Mouse (Mus musculus) megakaryocyte progenitor cell, adult 5-6 weeks (primary cell): ENCODE measurements around the gene Gdf11. TPM values are rescaled to one million over a fixed set of nuclear protein-coding genes. Genes with fewer than 3 reads are reported as not detected.

Experiments used
- ATAC-seq: replicated peaks from 2 replicates; pipeline ENCODE4 v1.8.0; 2016; ENCODE audit warnings: mild to moderate bottlenecking, moderate TSS enrichment, inconsistent platforms; ENCODE audit not compliant: poor library complexity
- total RNA-seq, 2 experiments: library from RNA; stranded (forward) in 1 of 2; stranded (reverse) in 1 of 2; fragments of 157-497, 149-512 nt in 1 of 2; fragments of 200-1000 nt in 1 of 2; gene quantifications; 2 replicates each; pipeline versions ENCODE4 v1.2.3 to v1.2.4; 2015 to 2017

Gene Gdf11
- total RNA-seq, 2 experiments from 2014 or later = not detected

DNA sequence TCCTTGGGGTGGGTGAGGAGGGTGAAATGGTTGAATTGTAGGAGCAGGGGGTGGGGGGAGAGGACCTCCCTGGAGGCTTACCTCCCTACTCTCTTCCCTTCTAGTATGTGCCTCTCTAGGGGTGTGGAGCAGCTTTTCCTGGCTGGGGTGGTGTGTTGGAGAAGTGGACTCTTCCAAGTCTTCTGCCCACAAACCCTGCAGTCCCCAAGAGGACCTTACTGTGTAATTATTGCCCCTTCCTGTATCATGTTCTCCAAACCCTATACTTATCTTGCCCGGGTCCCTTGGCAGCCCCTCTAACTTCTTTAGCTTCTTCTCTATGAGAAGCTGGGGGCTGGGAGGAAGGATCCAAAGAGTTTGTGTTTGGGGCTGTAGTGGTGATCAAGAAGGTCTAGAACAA, 5.3 kb upstream of the Gdf11 start:
- ATAC-seq = no peak

DNA sequence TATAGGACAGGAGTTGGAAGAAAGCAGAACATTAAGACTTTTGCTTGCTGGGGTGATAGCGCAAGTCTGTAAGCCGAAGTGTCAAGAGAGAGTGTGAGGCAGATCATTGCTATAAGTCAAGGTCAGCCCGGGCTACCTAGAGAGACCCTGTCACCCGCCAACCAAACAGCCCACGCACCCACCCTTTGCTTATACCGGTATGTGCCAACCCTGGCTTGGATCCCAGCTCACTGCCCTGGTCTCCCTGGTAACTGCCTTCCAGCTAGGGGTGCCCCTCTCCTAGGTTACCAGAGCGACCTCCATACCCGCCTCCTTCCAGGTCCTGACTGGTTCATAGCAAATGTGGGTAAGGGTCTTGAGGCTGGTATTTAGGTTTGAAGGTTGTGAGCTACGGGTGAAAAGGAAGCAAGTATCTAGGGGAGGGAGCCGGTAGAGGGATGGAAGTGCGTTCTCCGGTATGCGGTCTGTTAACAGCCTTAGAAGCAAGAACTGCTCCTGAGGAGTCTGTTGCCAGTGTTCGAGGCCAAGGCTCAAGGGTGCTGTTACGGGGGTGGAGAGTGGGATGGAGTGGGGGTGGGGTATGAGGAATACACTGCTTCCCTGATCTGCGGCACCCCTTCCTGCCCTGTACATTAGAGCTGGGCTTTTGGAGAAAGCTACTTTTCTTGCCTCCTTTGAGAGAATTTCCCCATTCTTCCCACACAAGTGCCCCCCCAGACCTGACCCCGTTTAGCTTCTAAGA, 4.6 kb upstream of the Gdf11 start:
- ATAC-seq = peak; percentile 14

DNA sequence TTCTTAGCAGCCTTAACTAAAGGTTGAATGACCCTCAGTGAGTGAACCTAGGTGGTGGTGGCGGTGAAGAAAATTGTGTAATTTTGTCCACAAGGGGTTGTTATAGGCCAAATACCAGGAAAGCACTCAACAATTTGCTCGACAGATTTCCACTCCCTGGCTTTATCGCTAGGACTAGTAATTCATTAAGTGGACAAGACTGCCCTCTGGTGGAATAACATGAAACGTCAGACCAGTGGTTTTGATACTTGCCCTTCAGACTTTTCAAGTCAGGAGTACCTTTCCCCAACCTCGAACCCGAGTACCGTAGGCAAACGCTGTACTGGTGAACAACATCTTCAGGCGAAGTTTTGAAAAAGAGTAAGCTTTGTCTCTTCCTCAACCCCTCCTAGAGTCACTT, 3.9 kb upstream of the Gdf11 start:
- ATAC-seq = peak; percentile 73

DNA sequence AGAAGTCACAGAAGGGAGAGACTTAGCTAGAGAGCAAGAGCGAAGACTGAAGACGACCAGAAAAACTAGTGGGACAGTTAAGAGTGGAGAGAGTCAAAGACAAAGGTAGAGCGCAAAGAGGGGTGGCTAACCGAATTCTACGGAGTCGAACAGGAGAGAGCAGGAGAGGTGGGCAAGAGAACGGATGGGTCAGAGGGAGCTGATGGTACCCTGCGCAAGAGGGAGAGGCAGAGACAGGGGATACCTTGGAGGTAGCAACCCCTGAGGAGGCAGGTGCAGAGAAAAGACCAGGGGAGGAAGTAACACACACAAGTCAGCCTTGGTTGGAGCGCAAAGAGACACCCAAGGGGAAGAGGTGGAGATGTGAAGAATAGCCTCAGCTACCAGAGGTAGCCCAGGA, 728 bp upstream of the Gdf11 start:
- ATAC-seq = no peak

DNA sequence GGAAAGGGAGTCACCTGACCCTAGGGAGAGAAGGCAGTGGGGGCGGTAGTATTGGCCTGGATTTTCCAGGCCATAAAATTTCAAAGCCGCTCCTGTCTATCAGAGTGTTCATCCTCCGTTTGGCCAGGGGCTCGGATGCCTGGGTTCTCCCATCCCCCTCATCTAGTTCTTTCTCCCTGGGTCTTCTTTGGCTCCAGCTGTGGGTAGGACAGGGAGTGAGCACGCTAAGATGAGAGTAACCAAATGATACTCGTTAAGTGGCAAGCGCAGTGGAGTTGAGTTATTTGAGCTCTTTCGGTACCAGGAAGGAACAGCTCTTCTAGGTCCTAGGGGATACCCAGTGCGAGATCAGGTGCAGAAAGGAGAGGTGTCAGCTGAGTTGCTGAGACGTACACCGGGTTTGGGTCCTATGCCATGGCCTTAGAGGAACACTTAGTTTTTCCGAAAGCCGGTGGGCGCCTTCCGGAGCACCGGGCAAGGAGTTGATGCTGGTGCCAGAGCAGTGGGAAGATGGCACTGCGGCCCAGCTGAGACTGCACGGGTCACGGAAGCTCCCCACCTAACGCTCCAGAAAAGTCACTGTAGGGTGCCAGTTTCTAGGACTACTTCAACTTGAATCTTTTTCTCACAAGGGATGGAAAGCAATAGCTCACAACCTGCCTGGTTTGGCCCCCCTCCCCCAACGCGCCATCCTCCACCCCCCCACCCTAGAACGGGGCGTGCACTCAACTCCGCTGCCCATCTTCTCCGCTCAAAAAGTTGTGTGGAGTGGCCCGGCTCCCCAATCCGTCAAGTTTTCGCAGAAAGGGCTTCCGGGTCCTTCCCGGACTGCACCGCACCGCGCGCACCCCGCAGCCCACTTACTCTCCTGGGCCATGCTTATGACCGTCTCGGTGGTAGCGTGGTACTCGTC, 879 bp downstream of the Gdf11 start:
- ATAC-seq = no peak

DNA sequence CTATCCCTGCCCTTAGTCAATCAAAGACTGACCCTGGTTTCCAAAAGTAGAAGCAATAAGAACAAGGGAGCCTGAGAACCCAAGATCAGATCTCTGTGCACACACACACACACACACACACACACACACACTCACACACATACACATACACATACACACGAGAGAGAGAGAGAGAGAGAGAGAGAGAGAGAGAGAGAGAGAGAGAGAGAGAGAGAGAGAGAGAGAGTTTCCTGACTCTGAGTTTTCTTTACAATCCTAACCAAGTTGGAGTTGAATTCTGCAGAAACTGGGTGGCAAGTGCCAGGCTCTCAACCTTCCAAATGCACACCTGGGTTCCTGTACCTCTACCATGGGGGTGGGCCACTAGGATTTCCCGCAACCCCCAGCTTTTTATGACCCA, 1.7 kb downstream of the Gdf11 start:
- ATAC-seq = no peak

DNA sequence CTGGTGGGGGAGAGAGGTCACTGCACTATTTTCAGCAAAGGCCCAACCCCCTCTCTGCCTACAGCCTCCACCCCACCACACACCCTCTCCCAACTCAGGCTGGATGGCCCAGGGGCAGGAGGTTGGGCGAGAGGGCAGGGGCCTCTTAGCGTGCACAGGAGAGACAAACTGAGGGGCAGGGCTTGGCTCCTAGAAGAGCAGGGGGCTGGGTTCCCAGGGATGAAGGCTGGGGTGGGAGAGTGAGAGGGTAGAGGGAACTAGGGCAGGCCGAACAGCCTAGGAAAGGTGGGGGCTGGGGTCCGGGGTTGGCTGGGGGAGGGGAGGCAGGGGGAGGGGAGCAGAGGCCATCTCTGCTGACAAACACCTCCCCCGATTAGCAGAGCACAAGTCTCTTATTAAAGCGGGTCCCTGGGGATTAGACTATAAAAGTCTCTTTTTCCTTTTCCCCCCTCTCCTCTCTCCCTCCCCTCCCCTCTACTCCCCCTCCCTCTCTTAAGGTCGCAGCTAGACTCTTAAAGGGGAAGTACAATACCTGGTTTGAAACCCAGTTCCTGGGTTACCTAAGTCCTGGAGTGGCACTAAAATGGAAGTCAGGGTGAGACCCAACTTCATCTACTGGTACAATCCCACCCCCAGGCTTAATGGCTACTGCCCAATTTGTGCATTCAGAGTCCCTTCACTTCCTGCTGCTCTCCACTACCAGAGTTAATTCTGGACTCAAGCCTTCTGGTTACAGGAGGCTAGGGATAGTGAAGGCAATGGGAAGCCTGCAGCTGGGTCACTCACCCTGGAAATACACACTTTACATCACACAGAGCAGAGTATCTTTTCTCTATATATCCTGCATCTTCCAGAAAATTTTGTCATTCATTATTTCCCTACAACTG, 2.3 kb downstream of the Gdf11 start:
- ATAC-seq = no peak

DNA sequence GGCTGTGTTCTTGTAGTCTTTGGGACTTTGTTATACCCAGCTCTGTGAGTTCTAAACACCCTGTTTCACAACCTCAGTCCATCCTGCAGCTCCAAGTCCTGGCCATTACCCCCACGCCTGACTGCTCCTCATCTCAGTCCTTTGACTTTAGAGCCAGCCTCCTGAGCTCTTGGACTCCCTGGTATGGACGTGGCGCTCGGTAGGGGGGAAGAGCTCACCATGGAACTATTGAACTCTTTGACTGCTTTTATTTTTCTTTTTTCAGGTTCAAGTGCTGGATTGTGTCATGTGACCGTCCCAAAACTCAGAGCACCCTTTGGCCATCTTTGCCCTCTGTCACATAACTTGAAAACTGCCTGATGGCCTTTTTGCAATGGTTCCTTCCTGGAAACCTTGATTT, 9.5 kb downstream of the Gdf11 start:
- no peak for ATAC-seq

DNA sequence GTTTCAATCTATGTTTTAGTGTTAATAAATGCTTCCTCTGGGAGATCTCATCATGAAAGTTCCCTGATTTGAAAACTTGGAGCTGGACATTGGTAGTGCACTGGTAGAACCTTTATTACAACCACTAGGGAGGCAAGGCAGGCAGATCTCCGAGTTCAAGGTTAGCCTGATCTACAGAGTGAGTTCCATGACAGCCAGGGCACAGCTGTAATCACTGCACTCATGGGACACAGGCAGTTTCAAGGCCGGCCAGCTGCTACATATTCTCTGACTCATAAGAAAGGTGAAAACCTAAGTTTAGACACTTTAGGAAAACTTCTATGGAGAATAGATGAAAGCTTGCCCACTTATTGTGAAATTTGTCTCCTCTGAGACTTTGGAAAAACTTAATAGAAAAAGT, 12.7 kb downstream of the Gdf11 start:
- no peak for ATAC-seq

DNA sequence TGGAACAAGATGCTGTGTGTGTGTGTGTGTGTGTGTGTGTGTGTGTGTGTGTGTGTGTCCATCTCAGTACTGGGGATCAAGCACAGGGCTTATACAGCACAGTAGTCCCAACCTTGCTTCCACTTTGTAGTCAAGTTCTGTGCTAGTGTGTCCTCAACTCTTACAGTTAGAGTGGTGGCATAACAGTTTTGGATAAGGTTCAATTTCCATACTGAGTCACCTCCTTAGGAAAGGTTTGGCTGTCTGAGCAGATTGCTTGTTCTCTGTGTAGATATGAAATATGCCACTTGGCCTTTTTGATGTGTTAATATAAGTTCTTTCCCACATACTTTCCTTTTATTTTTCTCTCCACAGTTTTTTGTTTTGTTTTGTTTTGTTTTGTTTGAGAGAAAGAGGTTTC, 13.2 kb downstream of the Gdf11 start:
- ATAC-seq = no peak

DNA sequence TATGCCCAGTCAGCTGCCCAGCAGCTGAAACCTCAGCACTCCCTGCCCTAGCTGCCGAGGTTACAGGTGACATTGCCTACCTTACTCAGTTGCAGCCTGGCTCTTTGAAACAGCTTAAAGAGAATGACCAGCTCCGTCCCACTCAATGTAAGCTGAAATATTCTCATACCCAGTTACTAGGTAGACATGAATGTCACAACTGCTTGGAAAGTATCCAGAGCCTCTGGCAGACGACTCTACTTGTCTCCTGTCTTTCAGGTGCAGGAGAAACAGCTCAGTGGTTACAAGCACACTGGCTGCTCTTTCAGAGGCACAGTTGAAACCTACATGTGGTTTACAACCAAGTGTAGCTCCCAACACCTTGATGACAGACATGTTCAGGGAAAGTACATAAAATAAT, 21.2 kb downstream of the Gdf11 start:
- ATAC-seq = no peak

DNA sequence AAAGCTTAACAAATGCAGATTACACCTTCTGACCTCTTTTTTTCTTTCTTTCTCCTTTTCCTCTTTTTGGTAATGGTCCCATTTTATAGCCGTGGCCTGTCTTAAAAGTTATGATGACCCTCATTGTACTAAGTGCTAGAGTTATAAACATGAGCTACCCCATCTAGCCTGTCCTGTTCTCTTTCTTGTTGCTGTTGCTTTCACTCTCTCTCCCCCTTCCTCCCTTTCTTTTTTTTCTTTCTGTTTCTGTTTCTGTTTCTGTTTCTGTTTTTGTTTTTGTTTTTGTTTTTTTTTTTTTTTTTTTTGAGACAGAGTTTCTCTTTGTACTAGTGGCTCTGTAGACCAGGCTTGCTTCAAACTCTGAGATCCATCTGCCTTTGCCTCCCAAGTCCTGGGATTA, 25.0 kb downstream of the Gdf11 start:
- no peak for ATAC-seq

DNA sequence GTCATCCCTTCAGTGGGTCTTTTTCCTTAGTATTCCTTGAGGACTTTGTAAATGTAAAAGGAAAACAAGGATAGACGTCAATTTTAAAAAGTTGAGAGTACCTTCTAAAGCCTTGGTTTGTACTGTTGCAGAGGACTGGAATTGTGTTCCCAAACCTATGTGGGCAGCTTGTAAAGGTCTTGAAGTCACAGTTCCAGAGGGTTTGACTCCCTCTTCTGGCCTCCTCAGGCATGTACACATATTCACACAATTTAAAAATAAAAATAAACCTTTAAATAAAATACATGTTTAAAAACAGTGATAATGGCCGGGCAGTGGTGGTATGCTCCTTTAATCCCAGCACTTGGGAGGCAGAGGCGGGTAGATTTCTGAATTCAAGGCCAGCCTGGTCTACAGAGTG, 25.5 kb downstream of the Gdf11 start:
- peak; percentile 79 for ATAC-seq

DNA sequence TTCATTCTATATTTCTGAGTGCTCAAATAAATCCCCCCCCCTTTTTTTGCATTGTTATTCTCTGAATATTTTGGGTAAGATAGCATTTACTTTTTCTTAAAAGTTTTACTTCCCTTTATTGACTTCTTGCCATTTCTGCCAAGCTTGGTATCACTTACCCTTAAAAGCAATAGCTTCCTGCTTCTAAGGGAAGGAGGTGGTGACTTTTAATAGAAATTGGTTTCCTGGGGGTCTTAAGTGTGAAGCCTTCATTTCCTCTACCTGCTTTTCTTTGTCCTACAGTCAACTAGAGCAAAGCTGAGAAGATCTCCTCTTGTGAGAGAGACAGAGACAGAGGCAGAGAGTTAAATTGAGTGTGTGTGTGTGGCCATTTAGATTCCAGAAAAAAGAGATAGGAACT, 30.3 kb downstream of the Gdf11 start:
- ATAC-seq = no peak

DNA sequence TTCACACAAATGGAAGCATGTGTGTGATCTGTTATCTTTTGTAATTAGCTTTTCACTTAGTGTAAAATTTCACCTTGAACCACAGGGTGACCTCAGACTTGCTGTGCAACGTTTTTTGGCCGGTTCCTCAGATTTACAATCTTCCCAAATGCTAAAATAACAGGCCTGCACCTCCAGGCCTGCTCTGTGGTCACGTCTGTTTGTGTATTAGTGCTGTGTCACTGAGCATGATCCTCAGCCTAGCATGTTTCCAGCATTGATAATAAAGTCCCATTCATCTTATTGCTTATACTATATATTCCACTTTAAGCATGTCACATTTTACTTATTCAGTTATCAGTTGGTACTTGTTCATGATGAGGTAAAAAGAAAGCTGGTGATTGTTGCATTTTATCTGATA, 41.2 kb downstream of the Gdf11 start:
- peak; percentile 66 for ATAC-seq

DNA sequence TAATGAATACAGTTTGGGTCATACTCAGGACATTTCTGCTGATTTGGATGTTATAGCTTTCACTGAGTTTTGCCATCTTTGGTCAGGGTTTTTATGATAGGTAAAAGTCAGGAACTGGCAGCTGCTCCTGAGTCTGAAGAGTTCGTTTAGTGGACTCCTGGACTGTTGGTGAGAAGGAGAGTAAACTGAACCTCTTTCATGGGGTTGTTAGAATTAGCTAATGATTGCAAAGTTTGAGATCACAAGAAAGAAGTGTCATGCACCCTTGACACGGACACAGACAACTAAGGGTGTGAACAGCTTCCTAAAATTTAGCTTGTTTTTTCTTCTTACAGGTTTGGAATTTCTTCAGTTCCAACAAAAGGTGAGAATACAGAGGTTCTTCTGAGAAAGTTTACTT, 43.1 kb downstream of the Gdf11 start:
- no peak for ATAC-seq

DNA sequence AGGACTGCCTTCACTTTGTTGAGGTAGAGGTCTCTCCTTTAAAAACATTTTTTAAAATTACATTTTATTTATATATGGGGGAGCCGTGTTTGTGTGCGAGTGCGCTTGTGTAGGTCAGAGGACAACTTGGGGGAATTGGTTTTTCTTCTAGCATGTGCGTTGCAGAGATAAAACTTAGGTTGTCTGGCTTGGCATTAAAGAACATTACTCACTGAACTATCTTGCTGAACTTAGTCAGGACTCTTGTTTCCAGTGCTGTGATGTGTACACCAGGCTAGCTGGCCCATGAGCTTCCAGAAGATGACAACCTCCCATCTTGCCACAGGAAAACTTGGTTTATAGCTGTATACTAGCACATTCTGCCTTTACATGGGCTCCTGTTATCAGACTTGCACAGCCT, 44.9 kb downstream of the Gdf11 start:
- ATAC-seq = peak; percentile 67

DNA sequence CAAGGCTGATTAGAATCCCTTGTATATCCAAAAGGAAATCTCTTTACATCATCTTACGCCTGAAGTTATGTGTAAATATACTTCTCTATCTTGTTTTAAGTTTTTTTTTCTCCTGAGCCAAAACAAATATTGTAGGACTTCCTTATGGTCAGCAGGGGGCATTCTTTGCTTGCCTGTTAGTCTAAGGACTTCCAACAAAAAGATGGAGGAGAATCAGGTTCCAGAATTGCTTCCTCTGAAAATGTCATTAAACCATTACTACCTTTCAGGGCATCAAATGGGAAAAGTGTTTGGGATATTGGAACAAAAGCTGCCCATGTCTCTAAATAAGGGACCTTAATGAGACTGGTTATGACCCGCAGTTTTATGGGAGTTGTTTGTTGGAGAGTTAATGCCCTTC, 46.0 kb downstream of the Gdf11 start:
- 0 out of 2 replicates have a peak, but pooled peaks have one; percentile 27 for ATAC-seq

DNA sequence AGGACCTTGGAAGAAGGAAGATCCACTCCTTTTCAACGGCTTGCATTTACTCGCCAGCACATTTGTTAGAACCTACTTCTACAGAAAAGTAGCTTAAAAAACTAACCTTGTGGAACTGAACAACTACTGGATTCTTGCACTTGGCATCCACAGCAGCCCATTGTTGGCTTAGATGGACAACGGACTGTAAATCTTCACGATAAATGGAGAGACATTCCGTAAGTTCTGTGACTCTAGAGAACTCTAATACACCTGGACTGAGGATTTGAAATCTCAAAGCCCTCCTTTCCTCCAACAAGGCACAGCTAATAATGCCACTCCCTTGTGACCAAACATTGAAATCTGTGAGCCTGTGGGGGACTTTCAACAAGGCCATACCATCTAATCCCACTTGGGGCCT, 48.3 kb downstream of the Gdf11 start:
- no peak for ATAC-seq

DNA sequence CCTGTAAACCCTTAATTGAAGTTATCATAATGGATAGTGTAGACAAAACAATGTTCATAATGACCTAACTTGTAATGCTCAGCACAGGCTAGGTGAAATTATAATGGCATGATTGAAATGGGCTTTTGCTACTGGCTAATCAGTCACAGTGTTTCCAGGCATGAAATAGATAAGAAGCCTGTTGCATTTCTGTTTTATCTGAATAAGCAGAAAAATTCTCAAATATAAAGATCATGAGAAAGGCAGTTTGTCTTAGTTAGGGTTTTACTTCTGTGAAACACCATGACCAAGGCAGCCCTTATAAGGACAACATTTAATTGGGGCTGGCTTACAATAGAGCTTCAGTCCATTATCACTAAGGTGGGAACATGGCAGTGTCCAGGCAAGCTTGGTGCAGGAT, 50.9 kb downstream of the Gdf11 start:
- ATAC-seq = peak; percentile 53

DNA sequence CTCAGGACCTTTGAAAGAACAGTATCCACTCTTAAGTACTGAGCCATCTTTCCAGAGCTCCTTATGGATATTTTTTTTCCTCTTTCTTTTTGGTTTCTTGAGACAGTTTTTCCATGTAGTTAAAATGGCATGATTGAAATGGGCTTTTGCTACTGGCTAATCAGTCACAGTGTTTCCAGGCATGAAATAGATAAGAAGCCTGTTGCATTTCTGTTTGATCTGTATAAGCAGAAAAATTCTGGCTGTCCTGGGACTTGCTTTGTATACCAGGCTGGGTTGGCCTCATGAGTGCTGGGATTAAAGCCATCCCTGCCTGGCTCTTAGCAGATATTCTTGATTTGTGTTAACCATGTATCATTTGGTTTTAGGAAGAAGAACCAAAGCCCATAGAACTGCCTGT, 52.1 kb downstream of the Gdf11 start:
- ATAC-seq = peak; percentile 61
